Mouse (Mus musculus) kidney, postnatal 0 days (tissue): ENCODE results near the gene Gm49337. TPM values are rescaled to one million over a fixed set of nuclear protein-coding genes. Genes with fewer than 3 reads are reported as not detected.
A peak's percentile ranks its signal among the peaks of the same experiment; 100 is the strongest.

Experiments used
- ATAC-seq: fragments of 200-750 bp; cut with Nextera tagmentation; replicated peaks from 2 replicates; pipeline ENCODE4 v1.8.0; 2017; ENCODE audit warnings: low read depth, moderate number of reproducible peaks, moderate TSS enrichment, moderate library complexity; ENCODE audit not compliant: low FRiP score
- DNase-seq: peaks from one replicate; pipeline ENCODE4 v3.0.0-alpha.2; 2016; ENCODE audit warnings: low spot score
- H3K27ac ChIP-seq: fragments of 300-500 bp; sonication (generic); 2 replicates; pipeline ENCODE4 v1.5.1; 2014; ENCODE audit warnings: mild to moderate bottlenecking
- H3K27me3 ChIP-seq: fragments of 300-500 bp; sonication (generic); 2 replicates; pipeline ENCODE4 v1.6.1; 2014; ENCODE audit warnings: low read length, mixed read lengths; ENCODE audit not compliant: insufficient read depth
- H3K36me3 ChIP-seq: fragments of 300-500 bp; sonication (generic); 2 replicates; pipeline ENCODE4 v1.6.1; 2014; ENCODE audit warnings: low read length, mixed read lengths; ENCODE audit not compliant: insufficient read depth
- H3K4me1 ChIP-seq: fragments of 300-500 bp; sonication (generic); replicated peaks from 2 replicates; pipeline ENCODE4 v1.6.1; 2014; ENCODE audit warnings: antibody characterized with exemption, low read length, mixed read lengths; ENCODE audit not compliant: insufficient read depth
- H3K4me2 ChIP-seq: fragments of 300-500 bp; sonication (generic); 2 replicates; pipeline ENCODE4 v1.6.1; 2014; ENCODE audit warnings: mild to moderate bottlenecking, low read length, moderate library complexity, mixed read lengths
- H3K4me3 ChIP-seq: fragments of 300-500 bp; sonication (generic); replicated peaks from 2 replicates; pipeline ENCODE4 v1.5.1; 2014; ENCODE audit warnings: low read depth, low read length
- H3K9ac ChIP-seq: fragments of 300-500 bp; sonication (generic); 2 replicates; pipeline ENCODE4 v1.6.1; 2014; ENCODE audit warnings: low read depth, low read length
- H3K9me3 ChIP-seq: fragments of 300-500 bp; sonication (generic); replicated peaks from 2 replicates; pipeline ENCODE4 v1.6.1; 2016; ENCODE audit warnings: low read length, inconsistent platforms, mixed read lengths
- CTCF ChIP-seq: IDR thresholded peaks from 2 replicates; pipeline ENCODE4 v1.5.1; 2016; ENCODE audit warnings: antibody characterized with exemption, low read depth, mild to moderate bottlenecking, moderate library complexity
- WGBS: fragments of 180-500 bp; shearing (Covaris S2); extraction: QIAGEN DNeasy Blood & Tissue Kit; methylation state at CpG from one replicate; pipeline ENCODE4 v1.1.7; 2014; 5-methylcytosine and 5-hydroxymethylcytosine counted together
- polyA plus RNA-seq: library from polyadenylated mRNA; unstranded; fragments of >200 nt; fragmentation: Nextera tagmentation; extraction: Ambion mirVana; gene quantifications from 2 replicates; pipeline ENCODE4 v1.2.1, GENCODE M21; 2015

The Gm49337 gene
- polyA plus RNA-seq, 1 experiment from 2014 or later = not detected

DNA sequence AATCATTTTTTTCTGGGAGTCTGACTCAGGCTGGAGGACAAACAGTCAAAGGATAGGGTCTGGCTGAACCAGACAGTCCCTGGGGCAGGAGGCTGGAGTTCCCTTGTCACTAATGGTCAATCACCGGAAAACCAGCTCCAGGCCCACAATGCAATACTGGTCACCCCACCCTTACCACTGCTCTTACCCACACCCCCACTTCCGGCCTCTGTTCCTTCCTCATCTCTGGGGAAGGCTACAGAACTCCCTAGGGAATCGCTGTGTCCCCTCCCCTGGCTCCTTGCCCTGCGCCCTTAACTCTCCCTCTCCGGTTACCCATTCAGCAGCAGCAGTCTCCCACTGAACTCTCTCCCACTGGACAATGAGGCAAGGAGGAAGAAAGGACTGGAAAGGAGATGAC lies 4.0 kb downstream of the Gm49337 start:
- no peaks in the 10 kb centered on the region for H3K9me3 ChIP-seq
- ATAC-seq (no peak; the same call in 1 of the 2 replicates), DNase-seq (peak; percentile 85)
- H3K36me3 ChIP-seq = no peaks in the 10 kb centered on the region
- peaks cover 35% of the 10 kb centered on the region for H3K4me1 ChIP-seq
- 12% methylated on average over 5 of the region's 5 CpGs for WGBS
- 0 out of 2 replicates have a peak overlapping the region, but pooled peaks have one; percentile 9 for H3K9ac ChIP-seq
- TF ChIP-seq CTCF = no peak
- peak overlapping the region; percentile 41 for H3K4me2 ChIP-seq
- H3K27me3 ChIP-seq = no peaks in the 10 kb centered on the region
- H3K4me3 ChIP-seq = peak overlapping the region; percentile 6; the same call in 1 of the 2 replicates
- peak overlapping the region; percentile 90 for H3K27ac ChIP-seq

DNA sequence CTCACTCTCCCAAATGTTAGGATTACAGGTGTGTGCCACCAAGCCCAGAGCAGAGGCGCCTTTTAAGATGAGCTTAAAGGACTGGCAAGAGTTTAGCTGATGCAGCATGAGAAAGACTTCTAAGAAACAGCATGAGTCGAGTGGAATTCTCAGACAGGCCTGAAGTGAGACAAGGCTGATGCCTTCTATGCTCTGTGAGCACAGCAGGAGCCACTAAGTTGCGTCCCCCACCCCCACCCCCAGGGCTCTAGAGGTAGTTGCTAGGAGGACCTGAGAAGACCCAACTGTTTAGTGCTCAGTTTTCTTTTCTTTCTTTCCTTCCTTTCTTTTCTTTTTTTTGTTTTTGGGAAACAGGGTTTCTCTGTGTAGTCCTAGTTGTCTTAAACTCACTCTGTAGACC lies 8.9 kb downstream of the Gm49337 start:
- no peaks in the 10 kb centered on the region for H3K36me3 ChIP-seq
- H3K27ac ChIP-seq = no peak overlapping the region
- H3K4me3 ChIP-seq = no peak overlapping the region
- ATAC-seq = no peak
- no peak for DNase-seq
- no peaks in the 10 kb centered on the region; the same call in 1 of the 2 replicates for H3K27me3 ChIP-seq
- no peak overlapping the region for H3K9ac ChIP-seq
- peaks cover 13% of the 10 kb centered on the region; the same call in 1 of the 2 replicates for H3K4me1 ChIP-seq
- no peak overlapping the region for H3K4me2 ChIP-seq
- 60% methylated on average over 3 of the region's 3 CpGs for WGBS
- TF ChIP-seq CTCF = no peak
- H3K9me3 ChIP-seq = no peaks in the 10 kb centered on the region

DNA sequence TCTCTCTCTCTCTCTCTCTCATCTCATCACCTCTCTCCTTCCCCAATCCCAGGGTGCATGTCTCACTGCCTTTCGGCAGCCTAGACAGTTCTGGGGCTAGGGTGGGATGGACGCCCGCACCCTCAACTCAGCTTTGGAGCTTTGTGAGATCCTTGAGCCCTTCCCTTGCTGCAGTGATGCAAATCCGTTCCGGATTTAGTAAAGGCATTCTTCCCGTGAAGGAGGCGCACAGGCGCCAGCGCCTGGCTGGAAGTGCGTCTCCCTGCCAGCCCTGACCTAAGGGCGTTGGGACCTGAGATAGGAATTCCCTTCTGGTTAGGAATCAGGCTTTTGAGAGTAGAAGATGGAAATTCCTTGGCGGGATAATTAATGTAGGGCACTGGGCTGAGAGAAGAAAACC lies 9.6 kb downstream of the Gm49337 start:
- TF ChIP-seq CTCF = no peak
- DNase-seq (peak; percentile 47), ATAC-seq (no peak)
- WGBS = 8% methylated on average over 12 of the region's 12 CpGs
- Histone ChIP-seq H3K9ac (0 out of 2 replicates have a peak overlapping the region, but pooled peaks have one; percentile 4), H3K4me1 (0 out of 2 replicates have a peak, but pooled peaks cover 7% of the 10 kb centered on the region), H3K4me2 (peak overlapping the region; percentile 36), H3K27me3 (no peaks in the 10 kb centered on the region; the same call in 1 of the 2 replicates), H3K27ac (peak overlapping the region; percentile 64), H3K36me3 (no peaks in the 10 kb centered on the region), H3K9me3 (no peaks in the 10 kb centered on the region), H3K4me3 (no peak overlapping the region)

DNA sequence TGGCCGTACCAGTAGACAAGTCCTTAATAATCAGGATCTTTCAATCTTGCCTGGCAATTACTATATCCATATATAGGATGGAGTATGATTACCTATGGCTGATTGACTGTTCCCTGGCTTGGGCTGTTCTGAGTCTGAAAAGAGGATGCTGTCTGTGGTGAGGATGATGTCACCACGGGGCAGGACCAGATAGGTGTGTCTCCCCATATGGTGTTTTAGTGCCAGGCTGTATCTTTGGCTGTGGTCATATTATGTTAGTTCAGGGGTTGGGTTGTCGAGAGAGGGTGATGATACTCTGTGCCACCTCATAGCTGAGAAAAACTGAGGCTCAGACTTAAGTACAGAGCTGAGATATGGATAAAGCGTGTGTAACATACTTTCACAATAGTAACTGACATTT lies 11.9 kb downstream of the Gm49337 start:
- no peak for TF ChIP-seq CTCF
- no peak for ATAC-seq

DNA sequence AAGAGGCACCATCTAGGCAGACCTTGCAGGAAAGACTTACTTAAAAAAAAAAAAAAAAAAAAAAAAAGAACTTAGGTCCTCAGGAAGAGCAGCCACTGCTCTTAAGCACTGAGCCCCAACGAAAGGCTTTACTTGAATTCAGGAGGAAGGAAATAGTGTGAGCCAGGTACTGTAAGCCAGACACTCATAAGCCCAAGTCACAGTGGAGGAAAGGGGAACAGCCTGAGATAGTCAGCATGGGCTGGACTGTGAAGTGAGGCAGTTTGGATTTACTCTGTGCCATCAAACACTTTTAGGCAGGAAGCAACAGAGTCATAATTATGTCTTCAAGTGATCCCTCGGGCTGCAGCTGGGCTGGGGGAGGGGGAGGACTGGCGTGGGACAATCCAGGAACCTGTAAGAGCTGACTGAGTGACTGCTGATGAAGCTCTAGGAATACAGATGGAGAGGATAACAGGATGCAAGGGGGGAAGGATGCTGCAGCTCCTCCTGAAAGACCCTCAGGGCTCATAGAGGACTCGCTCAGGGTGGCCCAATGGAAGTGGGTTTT lies 19.2 kb downstream of the Gm49337 start:
- Histone ChIP-seq H3K27me3 (no peaks in the 10 kb centered on the region), H3K27ac (no peak overlapping the region), H3K9me3 (no peaks in the 10 kb centered on the region), H3K9ac (no peak overlapping the region), H3K36me3 (no peaks in the 10 kb centered on the region), H3K4me2 (no peak overlapping the region), H3K4me3 (no peak overlapping the region), H3K4me1 (no peaks in the 10 kb centered on the region)
- DNase-seq = peak; percentile 46
- 26% methylated on average over 4 of the region's 4 CpGs for WGBS
- no peak for TF ChIP-seq CTCF
- no peak for ATAC-seq

More for the DNA sequence above, 11.9 kb downstream of the Gm49337 start:
- Histone ChIP-seq H3K4me2 (no peak overlapping the region), H3K9ac (no peak overlapping the region), H3K4me3 (no peak overlapping the region), H3K36me3 (no peaks in the 10 kb centered on the region), H3K27ac (no peak overlapping the region), H3K4me1 (0 out of 2 replicates have a peak, but pooled peaks cover 7% of the 10 kb centered on the region), H3K27me3 (no peaks in the 10 kb centered on the region; the same call in 1 of the 2 replicates), H3K9me3 (no peaks in the 10 kb centered on the region)
- DNase-seq = no peak
- 81% methylated on average over 4 of the region's 4 CpGs for WGBS

DNA sequence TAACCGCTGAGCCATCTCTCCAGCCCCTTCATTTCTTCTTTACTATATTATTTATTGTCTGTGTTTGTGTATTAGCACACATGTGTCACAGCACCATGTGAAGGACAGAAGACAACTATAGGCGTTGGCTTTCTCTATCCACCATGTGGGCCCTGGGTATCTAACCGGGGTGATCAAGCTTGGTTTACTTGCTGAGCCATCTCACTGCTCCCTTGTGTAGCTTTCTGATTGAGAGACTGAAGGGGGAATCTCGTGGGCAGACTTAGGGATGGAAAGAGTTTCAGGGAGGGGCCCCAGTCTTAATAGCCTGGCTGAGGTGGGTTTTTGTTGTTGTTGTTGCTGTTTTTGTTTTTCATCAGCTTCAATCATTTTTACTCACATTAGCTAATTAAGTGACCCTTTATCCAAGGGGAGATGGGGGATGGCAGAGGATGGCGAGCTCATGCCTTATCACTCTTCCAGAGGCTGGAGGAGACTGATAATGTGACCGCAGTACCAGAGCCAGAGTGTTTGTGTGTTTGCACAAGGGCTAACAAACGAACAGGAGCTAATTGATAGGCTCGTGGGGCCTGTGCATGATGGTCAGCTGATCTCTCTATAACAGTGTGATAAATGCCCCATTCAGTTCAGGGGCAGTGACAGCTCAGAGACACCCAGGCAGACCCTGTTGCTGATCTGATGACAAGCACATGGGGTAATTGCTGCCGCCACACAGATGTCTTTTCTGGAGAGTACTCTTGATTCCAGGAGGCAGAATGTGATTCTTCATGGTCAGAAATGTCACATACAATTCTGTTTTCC lies 20.6 kb downstream of the Gm49337 start:
- Histone ChIP-seq H3K4me2 (no peak overlapping the region), H3K4me1 (no peaks in the 10 kb centered on the region), H3K27ac (no peak overlapping the region), H3K9ac (no peak overlapping the region), H3K36me3 (no peaks in the 10 kb centered on the region), H3K27me3 (no peaks in the 10 kb centered on the region), H3K4me3 (no peak overlapping the region), H3K9me3 (no peaks in the 10 kb centered on the region)
- DNase-seq (no peak), ATAC-seq (no peak)
- TF ChIP-seq CTCF = no peak
- 71% methylated on average over 9 of the region's 9 CpGs for WGBS
